Mouse (Mus musculus) ES-E14 (cell line): ENCODE measurements around the gene Nfkbie. TPM values are rescaled to one million over a fixed set of nuclear protein-coding genes. Genes with fewer than 3 reads are reported as not detected.

Experiments used
- DNase-seq: peaks from one replicate; pipeline ENCODE4 v3.0.0-alpha.2; 2013; ENCODE audit warnings: low read depth, low spot score
- H3K27ac ChIP-seq: 2 replicates; pipeline ENCODE4 v1.5.1; 2012; ENCODE audit warnings: low read depth, mild to moderate bottlenecking, low read length, moderate library complexity, mixed read lengths; ENCODE audit not compliant: poor library complexity, insufficient read depth, severe bottlenecking
- H3K36me3 ChIP-seq: 2 replicates; pipeline ENCODE4 v1.6.1; 2012; ENCODE audit warnings: mild to moderate bottlenecking, low read length, moderate library complexity, mixed read lengths; ENCODE audit not compliant: control insufficient read depth, poor library complexity, insufficient read depth, severe bottlenecking
- H3K4me1 ChIP-seq, 2 experiments: fragments of 150-350 bp in 1 of 2; sonication (generic) in 1 of 2; 2 replicates each; pipeline ENCODE4 v1.6.1; 2012; ENCODE audit warnings: low read length in 2 of 2, mild to moderate bottlenecking in 1 of 2, mixed read lengths in 1 of 2; ENCODE audit not compliant: control insufficient read depth in 2 of 2, insufficient read depth in 2 of 2, poor library complexity in 1 of 2
- H3K4me3 ChIP-seq, 2 experiments: fragments of 150-350 bp in 1 of 2; sonication (generic) in 1 of 2; 2 replicates each; pipeline ENCODE4 v1.5.1; 2012; ENCODE audit warnings: low read length in 2 of 2, low read depth in 1 of 2, mild to moderate bottlenecking in 1 of 2, mixed read lengths in 1 of 2; ENCODE audit not compliant: insufficient read depth in 1 of 2, poor library complexity in 1 of 2, severe bottlenecking in 1 of 2
- H3K9ac ChIP-seq: 2 replicates; pipeline ENCODE4 v1.6.1; 2012; ENCODE audit warnings: low read depth, mild to moderate bottlenecking, low read length, mixed read lengths; ENCODE audit not compliant: poor library complexity, insufficient read depth, severe bottlenecking
- H3K9me3 ChIP-seq: fragments of 150-350 bp; sonication (generic); 2 replicates; pipeline ENCODE4 v1.6.1; 2012; ENCODE audit warnings: low read depth, mild to moderate bottlenecking, low read length; ENCODE audit not compliant: control insufficient read depth, insufficient read depth
- CHD2 ChIP-seq: IDR thresholded peaks from 2 replicates; pipeline ENCODE4 v1.6.1; 2014; ENCODE audit warnings: mild to moderate bottlenecking, low read depth, low read length, inconsistent platforms
- HCFC1 ChIP-seq: IDR thresholded peaks from 2 replicates; pipeline ENCODE4 v1.6.1; 2012; ENCODE audit warnings: low read length, inconsistent platforms, borderline replicate concordance; ENCODE audit not compliant: insufficient read depth
- MAFK ChIP-seq: IDR thresholded peaks from 2 replicates; pipeline ENCODE4 v1.6.1; 2014; ENCODE audit warnings: mild to moderate bottlenecking, low read depth, low read length, inconsistent platforms; ENCODE audit not compliant: insufficient read depth
- ZC3H11A ChIP-seq: IDR thresholded peaks from 2 replicates; pipeline ENCODE4 v1.6.1; 2012; ENCODE audit warnings: low read depth, mild to moderate bottlenecking, inconsistent platforms, low read length, borderline replicate concordance
- ZNF384 ChIP-seq: IDR thresholded peaks from 2 replicates; pipeline ENCODE4 v1.6.1; 2012; ENCODE audit warnings: low read depth, low read length, inconsistent platforms
- in situ Hi-C, 2 experiments: fragments of 600-800 bp; cut with MboI; formaldehyde crosslinking; loops; one replicate each; pipeline ENCODE4 v1.15.1; 2025; ENCODE audit warnings: low sequenced_read_pairs in 2 of 2, inconsistent platforms in 1 of 2; ENCODE audit not compliant: unreplicated experiment in 2 of 2
- total RNA-seq: library from RNA; depleted of rRNA; stranded (reverse); fragments of 300-350 nt; gene quantifications from 2 replicates; pipeline ENCODE4 v1.2.3, GENCODE M21; 2012

The Nfkbie gene
- total RNA-seq, 1 experiment, result 2.2 TPM

DNA sequence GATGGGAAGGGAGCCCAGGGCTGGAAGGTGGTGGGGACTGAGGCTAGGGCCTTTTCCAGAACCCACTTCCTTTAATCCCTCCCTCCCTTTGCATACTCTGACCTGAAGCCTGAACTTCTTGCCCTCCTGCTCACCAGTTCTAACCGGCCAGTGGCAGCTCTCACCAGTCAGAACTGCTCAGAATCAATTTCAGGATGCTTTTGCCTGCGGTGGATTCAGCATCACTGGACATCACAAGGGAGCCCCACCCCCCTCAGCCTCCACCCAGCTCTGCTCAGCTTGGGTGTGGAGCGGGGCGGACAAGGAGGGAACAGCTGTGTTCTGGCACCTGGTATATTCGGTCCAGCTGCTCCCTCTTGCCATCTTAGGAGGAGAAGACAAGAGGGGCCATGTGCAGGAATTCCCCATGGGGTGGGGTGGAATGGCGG is 46.4 kb downstream of the Nfkbie start, which contains the start of gene Mymx:
Mymx (minus strand) TSS at position 226 of the 428 bp plus-strand sequence.
- in situ Hi-C loops, result no loop called here
- TF ChIP-seq MAFK (no peak), ZNF384 (no peak), ZC3H11A (no peak), HCFC1 (no peak), CHD2 (0 out of 2 replicates have a peak, but pooled peaks have one; percentile 34)
- H3K4me1 ChIP-seq, result peaks cover 10% of the 10 kb centered on the region in 2 experiments; a peak in 3 of 4 replicates
- H3K9ac ChIP-seq, result peak within 1 kb of the TSS; percentile 79
- DNase-seq, result peak; percentile 98
- peak within 1 kb of the TSS; percentile 95 for H3K27ac ChIP-seq
- H3K4me3 ChIP-seq, result peak within 1 kb of the TSS; percentile 62 to 72
- H3K36me3 ChIP-seq, result 0 out of 2 replicates have a peak, but pooled peaks cover 5% of the 10 kb centered on the region
- no peaks in the 10 kb centered on the region for H3K9me3 ChIP-seq

DNA sequence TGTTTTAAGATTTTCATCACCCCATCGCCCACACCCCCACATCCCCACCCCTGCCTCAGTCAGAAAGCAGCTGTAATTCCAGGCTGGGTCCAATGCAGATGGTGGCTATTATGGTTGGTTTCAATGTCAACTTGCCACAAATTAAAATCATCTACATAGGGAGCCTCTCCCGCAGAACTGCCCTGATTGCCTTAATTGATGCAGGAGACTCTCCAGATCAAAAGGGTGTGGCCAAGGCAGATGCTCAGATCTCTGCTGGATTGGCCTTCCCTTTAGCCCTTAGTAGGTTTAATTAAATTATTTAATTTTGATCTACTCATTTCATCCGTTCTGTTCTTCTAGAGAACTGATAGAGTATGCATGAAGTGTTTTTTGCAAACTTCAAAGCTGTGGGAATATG is 47.5 kb downstream of the Nfkbie start:
- H3K36me3 ChIP-seq, result 0 out of 2 replicates have a peak, but pooled peaks cover 5% of the 10 kb centered on the region
- in situ Hi-C loops, result no loop called here
- H3K9ac ChIP-seq, result no peak overlapping the region
- H3K9me3 ChIP-seq, result no peaks in the 10 kb centered on the region
- TF ChIP-seq HCFC1 (no peak), MAFK (no peak), CHD2 (no peak), ZC3H11A (no peak)
- peaks cover 9 to 10% of the 10 kb centered on the region in 2 experiments; a peak in 2 of 4 replicates for H3K4me1 ChIP-seq
- peak overlapping the region; percentile 56; the same call in 1 of the 2 replicates for H3K27ac ChIP-seq
- DNase-seq, result no peak
- no peak overlapping the region for H3K4me3 ChIP-seq

- peak; percentile 55 for TF ChIP-seq CHD2
- TF ChIP-seq ZC3H11A, result no peak
- peak; percentile 53; the same call in 1 of the 2 replicates for TF ChIP-seq ZNF384
- 0 out of 2 replicates have a peak, but pooled peaks have one; percentile 17 for TF ChIP-seq HCFC1
- 0 out of 2 replicates have a peak, but pooled peaks have one; percentile 30 for TF ChIP-seq MAFK
- Histone ChIP-seq H3K4me1 (peaks cover 17 to 24% of the 10 kb centered on the region in 2 experiments), H3K36me3 (no peaks in the 10 kb centered on the region), H3K27ac (peak overlapping the region; percentile 91; the same call in 1 of the 2 replicates), H3K9ac (peak overlapping the region; percentile 14; the same call in 1 of the 2 replicates), H3K9me3 (no peaks in the 10 kb centered on the region), H3K4me3 (no peak overlapping the region)
- peak; percentile 68 for DNase-seq
- in situ Hi-C loops, result no loop called here
These were observed 51.7 kb downstream of the Nfkbie start for GRCm38 (mm10) chr17:45606992-45607879.

- H3K27ac ChIP-seq, result peak overlapping the region; percentile 73; the same call in 1 of the 2 replicates
- in situ Hi-C loops, result no loop called here
These were observed 52.9 kb downstream of the Nfkbie start for GRCm38 (mm10) chr17:45608396-45608795.

More at GRCm38 (mm10) chr17:45608396-45608795, 52.9 kb downstream of the Nfkbie start:
- no peak for TF ChIP-seq CHD2
- TF ChIP-seq ZNF384, result no peak
- TF ChIP-seq ZC3H11A, result no peak
- TF ChIP-seq MAFK, result no peak
- no peak for TF ChIP-seq HCFC1
- Histone ChIP-seq H3K4me3 (no peak overlapping the region), H3K9ac (no peak overlapping the region), H3K9me3 (no peaks in the 10 kb centered on the region), H3K36me3 (no peaks in the 10 kb centered on the region), H3K4me1 (peaks cover 12 to 24% of the 10 kb centered on the region in 2 experiments)
- DNase-seq, result no peak
